Mouse (Mus musculus): ENCODE data around the gene Jakmip3.

Jakmip3 gene

DNA sequence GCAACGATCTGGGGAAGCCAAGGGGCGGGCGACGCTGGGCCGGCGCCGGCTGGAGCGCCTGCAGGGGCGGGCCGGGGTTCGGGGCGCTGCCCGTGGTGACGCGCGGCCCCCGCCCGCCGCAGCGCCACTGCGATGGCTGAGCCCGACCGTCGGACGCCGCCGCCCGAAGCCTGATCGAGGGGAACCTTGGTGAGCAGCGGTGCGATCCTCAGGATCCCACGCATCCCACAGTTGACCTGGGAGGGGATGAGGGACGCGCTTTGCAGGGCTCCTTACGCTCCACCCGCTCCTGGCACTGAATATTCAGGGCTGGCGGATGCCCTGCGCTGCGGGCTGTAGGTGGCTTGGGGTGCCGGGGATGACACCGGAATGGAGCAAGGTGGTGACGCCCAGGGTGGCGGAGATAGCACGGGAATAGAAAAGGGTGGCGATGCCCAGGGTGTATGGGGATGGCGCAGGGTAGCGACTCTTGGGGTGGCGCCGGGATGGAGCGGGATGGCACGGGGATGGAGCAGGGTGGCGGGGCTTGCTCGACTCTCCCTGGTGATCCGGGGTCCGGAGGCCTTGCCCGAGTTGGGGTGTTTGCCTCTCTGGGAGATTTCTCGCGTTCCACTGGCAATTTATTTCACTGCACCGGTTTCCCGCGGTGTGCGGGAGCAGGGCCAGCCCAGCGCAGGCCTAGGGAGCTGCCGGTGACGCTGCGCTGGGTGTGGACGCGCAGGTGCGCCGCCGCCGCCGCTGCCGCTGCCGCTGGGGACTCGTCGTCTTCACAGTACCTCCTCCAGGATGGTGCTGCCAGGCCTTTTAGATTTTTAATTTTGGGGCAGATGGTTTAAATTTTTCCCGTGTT is at the start of gene Jakmip3:
Gene Jakmip3 (plus strand): TSS at position 119 of the 850 bp plus-strand sequence.
- DNase-seq (ENCODE audit: low read depth, low spot score), result no peak

- DNase-seq (ENCODE audit: low read depth, low spot score), result no peak
These were observed 42.4 kb upstream of the Jakmip3 start for GRCm38 (mm10) chr7:138898122-138898521.

GRCm38 (mm10) chr7:138898743-138899142 is 41.8 kb upstream of the Jakmip3 start:
- DNase-seq (ENCODE audit: low read depth, low spot score), result no peak

GRCm38 (mm10) chr7:138903886-138904435 is 36.6 kb upstream of the Jakmip3 start:
- no peak for DNase-seq (ENCODE audit: low read depth, low spot score)

DNA sequence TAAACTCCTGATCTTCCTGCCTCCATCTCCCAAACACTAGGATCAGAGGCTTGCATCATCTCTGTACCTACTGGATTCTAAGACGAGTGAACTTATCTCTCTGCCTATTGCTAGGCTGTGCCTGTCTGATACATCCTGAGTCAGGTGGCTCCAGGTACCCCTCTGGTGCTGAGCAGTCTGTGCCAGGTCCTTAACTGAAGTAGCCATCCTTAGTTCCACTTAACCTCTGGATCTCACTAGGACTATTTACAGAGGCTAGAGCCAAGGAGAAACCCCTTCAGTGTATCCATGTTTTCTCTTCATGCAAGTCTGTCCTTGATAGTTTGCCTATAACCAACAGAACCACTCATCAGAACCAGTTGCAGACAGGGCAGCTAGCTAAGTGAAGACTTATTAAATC is 34.1 kb upstream of the Jakmip3 start:
- no peak for DNase-seq (ENCODE audit: low read depth, low spot score)

- peak; percentile 16 for DNase-seq (ENCODE audit: low read depth, low spot score)
These were observed 33.5 kb upstream of the Jakmip3 start for GRCm38 (mm10) chr7:138907043-138907442.

GRCm38 (mm10) chr7:138907976-138908375 is 32.6 kb upstream of the Jakmip3 start:
- no peak for DNase-seq (ENCODE audit: low read depth, low spot score)

DNA sequence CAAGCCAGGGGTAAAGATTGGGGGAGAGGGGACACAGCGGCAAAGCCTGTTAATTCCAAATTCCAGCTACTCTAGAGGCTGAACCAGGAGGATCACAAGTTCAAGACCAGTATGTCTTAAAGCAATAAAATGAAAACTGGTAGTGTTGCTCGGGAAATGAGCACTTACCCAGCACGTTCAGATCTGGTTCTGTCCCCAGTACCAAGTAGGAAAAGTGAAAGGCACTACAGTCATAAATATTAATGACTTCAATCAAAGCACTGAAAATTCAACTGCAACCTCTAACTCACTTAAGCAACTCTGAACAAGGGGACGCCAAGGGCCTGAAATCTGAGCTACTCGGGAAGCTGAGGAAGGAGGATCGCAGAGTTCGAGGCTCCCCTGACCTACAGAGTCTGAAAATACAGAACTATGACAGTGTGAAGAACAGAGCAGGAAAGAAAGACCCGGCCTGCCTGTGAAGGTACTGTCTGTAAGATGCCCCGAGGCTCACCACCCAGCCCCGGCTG is 31.7 kb upstream of the Jakmip3 start:
- peak; percentile 32 for DNase-seq (ENCODE audit: low read depth, low spot score)

DNA sequence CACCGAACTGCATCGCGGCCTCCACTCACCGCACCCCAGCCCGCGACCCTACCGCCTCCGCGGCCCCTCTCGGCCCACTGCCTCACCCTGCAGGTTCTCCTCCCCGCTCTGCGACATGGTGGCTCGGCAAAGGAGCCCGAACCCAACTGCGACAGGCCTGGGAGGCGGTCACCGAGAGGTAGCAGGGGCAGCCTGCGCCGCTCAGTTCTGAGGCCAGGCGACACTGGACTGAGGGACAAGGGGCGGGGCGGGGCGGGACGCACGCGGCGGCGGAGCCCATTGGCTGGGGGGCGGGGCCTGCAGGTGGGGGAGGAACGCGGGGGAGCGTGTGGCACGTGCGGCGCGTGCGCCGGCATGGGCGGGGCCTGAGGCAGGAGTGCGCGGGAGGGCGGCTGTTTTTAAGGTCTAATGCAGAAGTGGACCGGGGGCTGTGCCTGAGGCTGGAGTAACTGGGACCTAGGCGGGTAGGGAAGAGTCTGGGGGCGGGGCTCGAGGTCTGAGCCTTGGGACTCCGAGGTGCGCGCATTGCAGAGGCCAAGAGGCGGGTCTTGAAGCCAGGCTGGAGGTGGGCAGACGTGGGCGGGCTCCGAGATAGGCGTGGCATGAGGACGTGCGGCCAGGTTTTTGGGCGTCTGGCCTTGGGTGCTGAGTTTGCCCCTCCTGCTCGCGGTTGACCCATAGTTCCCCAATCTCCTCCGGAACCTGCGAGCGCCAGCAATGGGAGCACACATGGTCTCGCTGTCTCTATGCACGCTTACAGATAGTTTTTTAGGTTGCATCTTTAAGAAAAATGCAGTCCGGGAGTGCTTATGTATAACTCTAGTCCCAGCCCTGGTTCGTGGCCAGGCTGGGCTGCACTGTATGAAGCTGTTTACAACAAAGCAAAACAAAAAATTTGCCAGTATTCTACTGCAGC is 31.0 kb upstream of the Jakmip3 start, which contains the start of gene Bnip3:
Gene Bnip3 (minus strand): TSS at position 243 of the 916 bp plus-strand sequence.
- peak; percentile 93 for DNase-seq (ENCODE audit: low read depth, low spot score)

DNA sequence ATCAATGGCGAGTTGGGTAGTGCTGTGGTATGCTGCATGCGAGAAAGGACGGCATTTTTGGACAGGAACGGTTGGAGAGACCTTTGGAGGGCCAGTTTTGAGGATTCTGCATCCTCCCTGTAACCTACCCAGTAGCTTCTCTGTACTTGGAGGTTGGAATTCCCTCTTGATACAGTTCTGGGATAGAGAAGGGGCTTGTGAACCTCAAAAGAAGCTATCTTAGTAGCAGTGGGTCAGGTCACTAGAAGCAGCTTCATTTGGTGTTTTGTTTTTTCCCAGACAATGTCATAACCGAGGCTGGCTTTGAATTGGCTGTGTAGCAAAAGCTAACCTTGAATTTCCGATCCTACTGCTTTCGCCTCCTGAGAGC is 30.4 kb upstream of the Jakmip3 start:
- DNase-seq (ENCODE audit: low read depth, low spot score), result no peak

- DNase-seq (ENCODE audit: low read depth, low spot score), result no peak
These were observed 26.9 kb upstream of the Jakmip3 start for GRCm38 (mm10) chr7:138913616-138914015.

DNA sequence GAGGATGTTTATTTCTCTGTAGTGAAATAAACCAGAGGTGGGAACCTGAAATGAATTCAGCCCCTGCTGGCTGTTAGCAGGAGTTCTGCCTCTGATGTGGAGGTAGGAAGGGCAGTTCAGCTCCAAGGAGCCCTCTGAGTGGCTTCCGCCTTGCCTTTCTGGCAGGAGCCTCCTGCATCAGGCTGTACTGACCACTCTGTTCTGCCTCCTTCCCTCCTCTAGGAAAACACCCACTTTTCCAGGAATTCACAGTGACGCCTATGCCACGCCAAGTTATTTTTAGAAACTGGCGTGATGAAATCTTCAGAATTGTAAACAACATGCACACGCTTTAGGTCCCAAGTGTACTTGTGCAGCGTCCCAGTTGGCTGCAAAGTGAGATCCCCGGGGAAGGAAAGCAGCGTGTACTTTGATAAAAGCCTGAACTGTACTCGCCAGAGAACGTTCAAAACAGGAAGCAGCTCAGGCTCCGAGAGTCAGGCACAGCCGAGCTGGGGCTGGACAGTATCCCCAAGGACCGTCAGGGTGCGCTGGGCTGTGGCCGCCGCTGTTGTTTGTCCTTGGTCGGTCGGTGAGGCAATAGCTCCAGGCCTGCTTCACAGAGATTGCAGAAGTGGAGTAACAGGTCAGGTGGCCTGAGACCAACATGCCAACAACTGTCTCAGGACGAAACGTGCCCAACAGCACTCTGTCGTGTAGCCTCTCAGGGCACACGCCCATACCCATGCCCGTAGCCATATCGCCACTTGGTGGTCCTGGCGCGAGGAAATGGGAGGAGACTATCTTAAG is 21.2 kb upstream of the Jakmip3 start:
- no peak for DNase-seq (ENCODE audit: low read depth, low spot score)

DNA sequence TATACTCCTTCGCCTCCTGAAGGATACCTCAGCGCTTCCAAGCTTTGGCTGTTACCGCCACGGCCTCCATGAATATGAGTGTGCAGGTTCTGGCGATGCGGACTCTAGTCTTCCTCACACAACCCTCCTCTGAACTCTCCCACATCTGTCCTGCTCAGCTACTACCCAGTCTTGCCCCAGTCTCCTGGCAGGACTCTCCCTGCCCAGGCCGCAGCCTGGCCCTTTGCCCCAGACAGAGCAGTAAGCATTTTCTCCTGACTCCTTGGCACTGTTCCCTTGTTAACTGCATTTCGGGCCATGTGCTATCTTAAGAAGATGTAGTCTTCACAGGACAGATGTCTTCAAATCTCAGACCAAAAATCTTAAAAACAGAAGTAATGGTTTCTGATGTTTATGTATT is 18.9 kb upstream of the Jakmip3 start:
- DNase-seq (ENCODE audit: low read depth, low spot score), result no peak

DNA sequence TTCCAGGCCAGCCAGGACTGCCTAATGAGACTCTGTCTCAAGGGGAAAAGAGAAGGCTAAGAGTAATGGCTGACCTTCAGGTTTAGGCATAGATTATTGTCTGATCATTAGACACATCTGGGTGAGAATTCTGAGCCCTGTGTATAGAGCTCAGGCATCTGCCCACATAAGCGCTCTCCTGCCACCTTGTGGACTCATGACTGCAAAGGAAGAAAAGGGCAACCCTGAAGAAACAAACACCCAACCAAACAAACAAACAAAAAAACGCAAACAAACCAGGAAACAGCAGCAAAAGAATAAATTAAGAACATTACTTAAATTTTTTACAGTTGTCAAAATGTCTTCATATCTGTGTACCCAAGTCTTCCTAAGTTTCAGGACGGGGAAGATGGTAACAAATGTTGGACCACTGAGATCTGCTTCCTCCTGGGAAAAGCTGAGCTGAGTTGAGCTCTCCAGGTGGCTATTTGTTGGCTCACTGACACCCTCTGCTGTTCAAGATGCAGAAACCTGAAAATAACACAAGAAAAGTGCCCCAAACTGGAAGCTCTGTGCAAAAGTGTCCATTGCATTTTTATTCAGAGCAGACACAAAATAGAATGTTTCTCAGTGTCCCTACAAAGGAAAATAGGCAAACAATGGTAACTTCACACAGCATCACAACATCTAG is 16.6 kb upstream of the Jakmip3 start:
- peak; percentile 62 for DNase-seq (ENCODE audit: low read depth, low spot score)

GRCm38 (mm10) chr7:138928456-138928855 is 12.1 kb upstream of the Jakmip3 start:
- DNase-seq (ENCODE audit: low read depth, low spot score), result no peak

DNA sequence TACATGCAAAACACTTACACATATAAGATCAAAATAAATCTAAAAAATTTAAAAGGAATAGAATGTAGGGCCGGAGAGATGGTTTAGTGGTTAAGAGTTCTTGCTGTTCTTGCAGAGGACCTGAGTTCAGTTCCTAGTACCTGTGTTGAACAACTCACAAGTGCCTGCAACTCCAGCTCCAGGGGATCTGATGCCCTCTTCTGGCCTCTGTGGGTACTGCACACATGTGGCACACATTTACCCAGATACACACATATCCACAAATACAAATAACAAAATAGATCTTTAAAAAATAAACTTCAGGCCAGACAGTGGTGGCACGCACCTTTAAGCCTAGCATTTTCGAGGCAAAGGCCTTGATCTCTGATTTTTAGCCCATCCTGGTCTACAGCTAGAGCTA is 6.0 kb upstream of the Jakmip3 start:
- DNase-seq (ENCODE audit: low read depth, low spot score), result no peak

- DNase-seq (ENCODE audit: low read depth, low spot score), result no peak
These were observed 1.5 kb upstream of the Jakmip3 start for GRCm38 (mm10) chr7:138938991-138939390.

GRCm38 (mm10) chr7:138940256-138940611 is 296 bp upstream of the Jakmip3 start:
- no peak for DNase-seq (ENCODE audit: low read depth, low spot score)

DNA sequence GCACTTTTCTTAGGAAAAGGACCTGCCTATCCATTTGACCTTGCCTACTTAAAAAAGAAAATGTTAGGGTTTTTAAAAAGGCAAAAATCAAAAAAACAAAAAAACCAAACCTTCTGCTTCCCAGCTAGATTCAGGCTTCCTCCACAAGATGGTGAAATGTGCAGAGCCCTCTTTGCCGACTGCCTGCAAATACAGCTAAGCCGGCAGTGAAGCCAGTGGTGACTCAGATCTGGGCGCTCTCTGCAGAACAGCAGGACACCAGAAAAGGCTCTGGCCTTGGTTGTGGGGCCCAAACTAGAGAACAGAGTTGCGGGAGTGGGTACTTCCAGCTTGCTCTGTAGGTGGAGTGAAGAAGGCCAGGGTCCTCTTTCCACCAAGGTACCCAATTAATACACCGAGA is 1.0 kb downstream of the Jakmip3 start:
- no peak for DNase-seq (ENCODE audit: low read depth, low spot score)

DNA sequence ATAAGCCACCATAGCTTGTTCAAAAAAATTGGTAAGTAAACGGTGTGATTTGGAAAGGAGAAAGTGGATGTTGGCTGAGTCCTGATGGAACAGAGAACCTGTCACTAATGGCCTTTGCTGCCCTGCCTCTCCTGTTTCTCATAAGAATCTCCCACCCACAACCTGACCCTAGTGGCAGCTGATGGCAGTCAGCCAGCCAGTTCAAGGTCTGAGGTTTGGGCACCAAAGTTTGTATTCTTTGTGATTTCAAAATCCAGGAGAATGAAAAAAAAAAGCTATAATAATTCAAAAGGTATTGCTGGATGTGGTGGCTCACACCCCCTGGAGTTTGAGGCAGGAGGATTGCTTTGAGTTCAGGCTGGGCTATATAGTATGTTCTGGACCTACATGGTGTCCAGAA is 1.8 kb downstream of the Jakmip3 start:
- no peak for DNase-seq (ENCODE audit: low read depth, low spot score)

GRCm38 (mm10) chr7:138945668-138946067 is 5.1 kb downstream of the Jakmip3 start:
- DNase-seq (ENCODE audit: low read depth, low spot score), result no peak

Measured in forelimb bud, embryonic 11.5 days (tissue).